Mouse (Mus musculus) E14TG2a.4 (cell line): ENCODE data around the gene Basp1.

Source experiments
- CTCF ChIP-seq: conservative IDR thresholded peaks from 2 replicates; pipeline ENCODE4 v1.5.1; 2014; ENCODE audit warnings: low read length
- POU5F1 ChIP-seq: IDR thresholded peaks from 2 replicates; pipeline ENCODE4 v1.6.1; 2014; ENCODE audit warnings: low read length, borderline replicate concordance

DNA sequence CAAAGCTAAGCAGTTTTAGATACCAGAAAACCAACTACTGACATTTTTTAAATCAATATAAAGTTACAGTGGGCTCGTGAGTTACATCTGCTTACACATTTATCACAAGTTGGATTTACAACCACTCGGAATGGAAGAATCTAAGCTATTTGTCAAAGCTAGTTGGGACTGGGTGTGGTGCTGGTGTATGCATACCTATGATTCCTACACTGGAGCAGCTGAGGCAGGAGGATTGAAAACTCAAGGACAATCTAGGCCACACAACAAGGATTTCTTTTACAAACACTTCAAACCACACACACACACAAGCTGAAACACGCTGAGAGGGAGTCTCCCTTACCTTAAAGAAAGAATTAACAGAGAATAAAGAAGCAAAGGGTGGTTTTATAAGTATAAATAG, 40.1 kb downstream of the Basp1 start:
- TF ChIP-seq CTCF (no peak), POU5F1 (no peak)
